Mouse (Mus musculus): ENCODE data around the gene Ckap4.
"Not testable (repeated sequence)": the region's sequence is repeated elsewhere in the genome, so short reads cannot be mapped to it uniquely, and the experiment has no call there.

Gene Ckap4

GRCm38 (mm10) chr10:84508603-84509002 lies 25.3 kb downstream of the Ckap4 start:
- DNase-seq (ENCODE audit: low read depth, low spot score): no peak

GRCm38 (mm10) chr10:84498867-84499266 lies 35.0 kb downstream of the Ckap4 start:
- no peak for DNase-seq (ENCODE audit: low read depth, low spot score)

DNA sequence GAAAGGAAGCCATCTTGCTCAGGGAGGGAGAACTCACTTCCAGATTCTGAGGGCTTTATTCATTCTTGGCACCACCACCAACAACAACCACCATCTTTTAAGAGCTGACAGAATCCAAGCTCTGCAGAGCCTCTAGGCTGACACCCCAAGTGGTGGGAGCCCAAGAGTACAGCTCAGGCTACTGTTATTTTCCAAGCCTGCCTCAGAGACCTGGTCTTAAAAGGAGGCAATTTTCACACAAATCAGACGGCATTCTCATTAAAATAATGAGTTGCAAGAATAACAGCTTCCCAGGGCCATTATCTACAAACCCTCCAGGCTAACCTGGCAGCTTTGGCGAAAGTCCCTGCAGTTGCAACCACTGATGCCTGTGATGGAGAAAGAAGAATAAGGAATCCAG lies 37.1 kb downstream of the Ckap4 start:
- DNase-seq (ENCODE audit: low read depth, low spot score): no peak

GRCm38 (mm10) chr10:84494432-84494831 lies 39.4 kb downstream of the Ckap4 start:
- DNase-seq (ENCODE audit: low read depth, low spot score): no peak

DNA sequence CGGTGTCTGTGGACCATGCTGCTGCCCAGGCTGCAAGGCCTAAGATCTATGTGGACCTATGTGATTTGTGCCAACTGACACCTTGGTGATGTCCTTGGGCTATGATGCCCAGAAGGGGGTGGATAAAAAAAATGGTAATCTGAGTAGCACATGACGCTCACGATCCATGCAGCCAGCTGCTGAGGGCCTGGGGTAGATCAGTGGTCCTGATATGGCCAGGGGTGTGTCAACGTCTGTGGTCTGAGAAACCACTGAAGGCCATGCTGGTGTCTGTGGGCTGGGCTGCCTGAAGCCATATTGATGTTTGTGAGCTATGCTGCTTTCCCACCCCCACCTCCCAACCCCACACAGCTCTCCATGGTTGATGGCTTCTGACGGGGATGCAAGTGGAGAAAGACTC lies 43.7 kb downstream of the Ckap4 start:
- DNase-seq (ENCODE audit: low read depth, low spot score): no peak

GRCm38 (mm10) chr10:84488315-84488714 lies 45.5 kb downstream of the Ckap4 start:
- DNase-seq (ENCODE audit: low read depth, low spot score): peak; percentile 38

GRCm38 (mm10) chr10:84484661-84485060 lies 49.2 kb downstream of the Ckap4 start:
- DNase-seq (ENCODE audit: low read depth, low spot score): no peak

DNA sequence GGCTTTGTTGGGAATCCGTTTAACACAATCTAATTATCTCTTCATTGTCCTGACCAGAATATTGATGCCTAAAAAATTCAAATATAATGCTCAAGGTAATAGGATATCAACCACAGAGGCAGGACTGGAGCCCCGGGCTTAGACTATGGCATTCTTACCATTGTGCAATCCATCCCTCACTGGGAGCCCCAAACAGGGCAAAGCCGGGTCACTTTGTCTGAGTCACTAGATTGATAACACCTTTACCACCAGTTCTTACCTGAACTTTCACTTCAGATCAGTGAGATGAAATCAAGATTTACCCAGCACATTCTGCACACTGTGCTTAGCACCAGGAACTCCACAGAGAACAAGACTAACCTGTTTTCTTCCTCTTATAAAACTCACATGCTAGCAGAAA lies 50.3 kb downstream of the Ckap4 start:
- DNase-seq (ENCODE audit: low read depth, low spot score): no peak

DNA sequence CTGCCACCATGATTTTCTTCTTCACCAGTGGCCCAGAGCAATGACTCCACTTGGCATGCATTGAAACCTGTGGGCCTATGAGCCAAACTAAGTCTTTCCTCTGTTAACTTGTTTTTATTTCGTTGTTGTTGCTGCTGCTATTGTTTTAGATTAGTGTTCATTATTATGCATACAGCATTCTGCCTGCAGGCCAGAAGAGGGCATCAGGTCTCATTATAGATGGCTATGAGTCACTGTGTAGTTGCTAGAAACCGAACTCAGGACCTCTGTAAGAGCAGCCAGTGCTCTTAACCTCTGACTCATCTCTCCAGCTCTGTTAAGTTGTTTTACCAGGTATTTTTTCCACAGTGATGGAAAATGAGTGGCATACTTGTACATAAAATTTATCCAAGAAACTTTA lies 50.8 kb downstream of the Ckap4 start:
- DNase-seq (ENCODE audit: low read depth, low spot score): no peak

- not testable (repeated sequence) for DNase-seq (ENCODE audit: low read depth, low spot score)
Observed at GRCm38 (mm10) chr10:84482418-84482817, 51.4 kb downstream of the Ckap4 start.

GRCm38 (mm10) chr10:84481327-84481671 lies 52.6 kb downstream of the Ckap4 start:
- DNase-seq (ENCODE audit: low read depth, low spot score): no peak

GRCm38 (mm10) chr10:84480667-84481326 lies 53.1 kb downstream of the Ckap4 start:
- no peak for DNase-seq (ENCODE audit: low read depth, low spot score)

GRCm38 (mm10) chr10:84480146-84480545 lies 53.7 kb downstream of the Ckap4 start:
- DNase-seq (ENCODE audit: low read depth, low spot score): no peak

GRCm38 (mm10) chr10:84477613-84478076 lies 56.2 kb downstream of the Ckap4 start:
- DNase-seq (ENCODE audit: low read depth, low spot score): no peak

DNA sequence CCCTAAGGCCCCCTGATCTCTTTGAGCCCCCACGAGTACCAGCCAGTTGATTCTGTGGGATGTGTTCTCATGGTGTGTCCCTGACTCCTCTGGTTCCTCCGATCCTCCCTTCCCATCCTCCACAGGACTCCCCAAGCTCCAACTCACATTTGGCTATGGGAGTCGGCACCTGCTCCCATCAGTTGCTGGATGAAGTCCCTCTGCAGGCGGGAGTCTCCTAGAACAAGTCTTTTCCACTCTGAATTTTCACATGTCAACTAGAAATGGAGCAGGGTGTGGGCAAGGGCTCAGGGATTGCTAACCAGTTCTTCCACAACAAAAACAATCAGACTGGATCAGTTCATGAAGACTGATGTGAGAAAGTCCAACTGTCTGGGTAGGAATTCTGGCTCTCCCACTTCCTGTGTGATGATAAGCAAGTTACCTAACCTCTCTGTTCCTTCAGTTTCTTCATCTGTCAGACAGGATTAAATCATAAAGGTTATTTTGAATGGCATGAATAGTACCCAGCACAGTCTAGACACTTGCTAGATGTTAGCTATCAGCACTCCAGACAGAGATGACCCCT lies 56.7 kb downstream of the Ckap4 start:
- no peak for DNase-seq (ENCODE audit: low read depth, low spot score)
